Mouse (Mus musculus): ENCODE measurements at regions not wholly inside any gene's neighbourhood (a gene's known extent, or its start where the extent isn't known, plus 50 kb on each side); places are given as distances from the start of the nearest gene placed in this dataset.
"Not testable (repeated sequence)": the region's sequence is repeated elsewhere in the genome, so short reads cannot be mapped to it uniquely, and the experiment has no call there.

GRCm38 (mm10) chr12:113413996-113414395 lies 75.3 kb upstream of the Adam6b start:
- 41% methylated on average over 1 of the region's 1 CpGs for WGBS
- Histone ChIP-seq H3K4me1 (ENCODE audit: control insufficient read depth, insufficient read depth, low read length) (no peaks in the 10 kb centered on the region), H3K27ac (ENCODE audit: insufficient read depth, low read depth, low read length) (no peak overlapping the region), H3K4me3 (ENCODE audit: insufficient read depth, low read depth, low read length) (no peak overlapping the region)
- no peak for TF ChIP-seq CTCF (IDR thresholded peaks at IDR 0.05; ENCODE audit: insufficient read depth, low read depth, low read length)
- TF ChIP-seq POLR2A (IDR thresholded peaks at IDR 0.05; ENCODE audit: insufficient read depth, low read depth, low read length): no peak

GRCm38 (mm10) chr12:113417521-113417920 lies 71.8 kb upstream of the Adam6b start:
- Histone ChIP-seq H3K4me3 (ENCODE audit: insufficient read depth, low read depth, low read length) (no peak overlapping the region), H3K4me1 (ENCODE audit: control insufficient read depth, insufficient read depth, low read length) (no peaks in the 10 kb centered on the region), H3K27ac (ENCODE audit: insufficient read depth, low read depth, low read length) (no peak overlapping the region)
- no peak for TF ChIP-seq CTCF (IDR thresholded peaks at IDR 0.05; ENCODE audit: insufficient read depth, low read depth, low read length)
- no peak for TF ChIP-seq POLR2A (IDR thresholded peaks at IDR 0.05; ENCODE audit: insufficient read depth, low read depth, low read length)
- WGBS: 48% methylated on average over 1 of the region's 1 CpGs

GRCm38 (mm10) chr12:113418731-113419402 lies 70.4 kb upstream of the Adam6b start:
- TF ChIP-seq POLR2A (IDR thresholded peaks at IDR 0.05; ENCODE audit: insufficient read depth, low read depth, low read length) (no peak), CTCF (IDR thresholded peaks at IDR 0.05; ENCODE audit: insufficient read depth, low read depth, low read length) (no peak)
- 87% methylated on average over 5 of the region's 5 CpGs for WGBS
- Histone ChIP-seq H3K4me3 (ENCODE audit: insufficient read depth, low read depth, low read length) (no peak overlapping the region), H3K27ac (ENCODE audit: insufficient read depth, low read depth, low read length) (no peak overlapping the region), H3K4me1 (ENCODE audit: control insufficient read depth, insufficient read depth, low read length) (no peaks in the 10 kb centered on the region)

- H3K4me3 ChIP-seq (ENCODE audit: insufficient read depth, low read depth, low read length): no peak overlapping the region
- no peak for TF ChIP-seq CTCF (IDR thresholded peaks at IDR 0.05; ENCODE audit: insufficient read depth, low read depth, low read length)
- no peak for TF ChIP-seq POLR2A (IDR thresholded peaks at IDR 0.05; ENCODE audit: insufficient read depth, low read depth, low read length)
- no peaks in the 10 kb centered on the region for H3K4me1 ChIP-seq (ENCODE audit: control insufficient read depth, insufficient read depth, low read length)
- no peak overlapping the region for H3K27ac ChIP-seq (ENCODE audit: insufficient read depth, low read depth, low read length)
- 80% methylated on average over 9 of the region's 9 CpGs for WGBS
These were observed 68.5 kb upstream of the Adam6b start for GRCm38 (mm10) chr12:113420721-113421305.

GRCm38 (mm10) chr12:113421716-113422595 lies 67.4 kb upstream of the Adam6b start:
- H3K27ac ChIP-seq (ENCODE audit: insufficient read depth, low read depth, low read length): no peak overlapping the region
- TF ChIP-seq CTCF (IDR thresholded peaks at IDR 0.05; ENCODE audit: insufficient read depth, low read depth, low read length): no peak
- 84% methylated on average over 16 of the region's 16 CpGs for WGBS

GRCm38 (mm10) chr12:113422736-113423254 lies 66.5 kb upstream of the Adam6b start:
- 81% methylated on average over 5 of the region's 5 CpGs for WGBS
- H3K27ac ChIP-seq (ENCODE audit: insufficient read depth, low read depth, low read length): no peak overlapping the region
- TF ChIP-seq POLR2A (IDR thresholded peaks at IDR 0.05; ENCODE audit: insufficient read depth, low read depth, low read length) (no peak), CTCF (IDR thresholded peaks at IDR 0.05; ENCODE audit: insufficient read depth, low read depth, low read length) (no peak)
- no peak overlapping the region for H3K4me3 ChIP-seq (ENCODE audit: insufficient read depth, low read depth, low read length)
- no peaks in the 10 kb centered on the region for H3K4me1 ChIP-seq (ENCODE audit: control insufficient read depth, insufficient read depth, low read length)

More at GRCm38 (mm10) chr12:113421716-113422595, 67.4 kb upstream of the Adam6b start:
- Histone ChIP-seq H3K4me3 (ENCODE audit: insufficient read depth, low read depth, low read length) (no peak overlapping the region), H3K4me1 (ENCODE audit: control insufficient read depth, insufficient read depth, low read length) (no peaks in the 10 kb centered on the region)

GRCm38 (mm10) chr12:113423736-113424597 lies 65.3 kb upstream of the Adam6b start:
- H3K27ac ChIP-seq (ENCODE audit: insufficient read depth, low read depth, low read length): peak overlapping the region; percentile 31; the same call in 1 of the 2 replicates
- 87% methylated on average over 6 of the region's 6 CpGs for WGBS
- no peak for TF ChIP-seq POLR2A (IDR thresholded peaks at IDR 0.05; ENCODE audit: insufficient read depth, low read depth, low read length)
- no peaks in the 10 kb centered on the region for H3K4me1 ChIP-seq (ENCODE audit: control insufficient read depth, insufficient read depth, low read length)
- H3K4me3 ChIP-seq (ENCODE audit: insufficient read depth, low read depth, low read length): peak overlapping the region; percentile 29; the same call in 1 of the 2 replicates

- H3K4me1 ChIP-seq (ENCODE audit: control insufficient read depth, insufficient read depth, low read length): not testable (repeated sequence)
- Histone ChIP-seq H3K4me3 (ENCODE audit: insufficient read depth, low read depth, low read length) (peak overlapping the region; percentile 29; the same call in 1 of the 2 replicates), H3K27ac (ENCODE audit: insufficient read depth, low read depth, low read length) (peak overlapping the region; percentile 31; the same call in 1 of the 2 replicates)
These were observed 64.6 kb upstream of the Adam6b start for GRCm38 (mm10) chr12:113424598-113425208.
